Mouse (Mus musculus) adrenal gland, postnatal 36 days (tissue): ENCODE data around the gene Hsd3b7. TPM values are rescaled to one million over a fixed set of nuclear protein-coding genes. Genes with fewer than 3 reads are reported as not detected.
"Not testable (repeated sequence)": the region's sequence is repeated elsewhere in the genome, so short reads cannot be mapped to it uniquely, and the experiment has no call there.

Experiments
- DNase-seq, 2 experiments: peaks; one replicate each; pipeline ENCODE4 v3.0.0; 2021; ENCODE audit warnings: mixed read lengths in 1 of 2
- total RNA-seq, 2 experiments: library from RNA; stranded (reverse); gene quantifications; 2 replicates each; pipeline ENCODE4 v1.2.3; 2021

The Hsd3b7 gene
- total RNA-seq, 2 experiments from 2014 or later = 30.0 to 53.3 TPM

GRCm38 (mm10) chr7:127775837-127776236 is 24.6 kb upstream of the Hsd3b7 start:
- not testable (repeated sequence) for DNase-seq

- peak; percentile 91 to 93 for DNase-seq
Measured at GRCm38 (mm10) chr7:127776426-127776825, 24.0 kb upstream of the Hsd3b7 start, which contains the start of gene Setd1a. Gene Setd1a (plus strand): TSS chr7:127776670.

GRCm38 (mm10) chr7:127776878-127777473 is 23.4 kb upstream of the Hsd3b7 start:
- peak; percentile 98 for DNase-seq

GRCm38 (mm10) chr7:127777474-127778266 is 22.7 kb upstream of the Hsd3b7 start:
- DNase-seq = peak; percentile 69 to 82

GRCm38 (mm10) chr7:127778350-127778749 is 22.1 kb upstream of the Hsd3b7 start:
- no peak for DNase-seq

GRCm38 (mm10) chr7:127785308-127785707 is 15.1 kb upstream of the Hsd3b7 start, which contains the start of gene Gm49388:
Gene Gm49388 (plus strand): TSS chr7:127785608.
- no peak for DNase-seq

- no peak for DNase-seq
Measured at GRCm38 (mm10) chr7:127797076-127797845, 3.1 kb upstream of the Hsd3b7 start.

GRCm38 (mm10) chr7:127798591-127798990 is 1.8 kb upstream of the Hsd3b7 start:
- no peak for DNase-seq

- DNase-seq = no peak
Measured at GRCm38 (mm10) chr7:127799211-127799610, 1.2 kb upstream of the Hsd3b7 start.

GRCm38 (mm10) chr7:127799738-127800137 is 666 bp upstream of the Hsd3b7 start:
- no peak for DNase-seq

GRCm38 (mm10) chr7:127801010-127801621 is 712 bp downstream of the Hsd3b7 start:
- DNase-seq = peak; percentile 32 to 34

- DNase-seq = no peak
Measured at GRCm38 (mm10) chr7:127802313-127802712, 1.9 kb downstream of the Hsd3b7 start.

- DNase-seq = no peak
Measured at GRCm38 (mm10) chr7:127808821-127809220, 8.4 kb downstream of the Hsd3b7 start.

- no peak for DNase-seq
Measured at GRCm38 (mm10) chr7:127809846-127810245, 9.4 kb downstream of the Hsd3b7 start.

GRCm38 (mm10) chr7:127810650-127811049 is 10.2 kb downstream of the Hsd3b7 start:
- DNase-seq = no peak

GRCm38 (mm10) chr7:127811240-127811639 is 10.8 kb downstream of the Hsd3b7 start:
- DNase-seq = no peak

GRCm38 (mm10) chr7:127812292-127812691 is 11.9 kb downstream of the Hsd3b7 start:
- peak; percentile 72 to 75 for DNase-seq

GRCm38 (mm10) chr7:127813821-127814220 is 13.4 kb downstream of the Hsd3b7 start:
- peak; percentile 37 to 43 for DNase-seq

- peak; percentile 77 for DNase-seq
Measured at GRCm38 (mm10) chr7:127814241-127814921, 14.0 kb downstream of the Hsd3b7 start.

GRCm38 (mm10) chr7:127815116-127815665 is 14.8 kb downstream of the Hsd3b7 start:
- DNase-seq = no peak
